Mouse (Mus musculus) embryonic fibroblast, embryonic 13.5 days (primary cell): ENCODE results near the gene Rfc1.

ENCODE experiments used
- CTCF ChIP-seq: IDR thresholded peaks from 2 replicates; pipeline ENCODE4 v1.5.1; 2011; ENCODE audit warnings: mild to moderate bottlenecking, control low read depth, low read length, moderate library complexity, borderline replicate concordance; ENCODE audit not compliant: insufficient read depth
- POLR2A ChIP-seq: IDR thresholded peaks from 2 replicates; pipeline ENCODE4 v1.6.1; 2011; ENCODE audit warnings: low read depth, mild to moderate bottlenecking, control low read depth, low read length, moderate library complexity

GRCm38 (mm10) chr5:65308208-65308607 lies 27.3 kb downstream of the Rfc1 start:
- TF ChIP-seq CTCF (no peak), POLR2A (no peak)
